Mouse (Mus musculus) limb, embryonic 10.5 days (tissue): ENCODE results near the gene Pde11a. TPM values are rescaled to one million over a fixed set of nuclear protein-coding genes. Genes with fewer than 3 reads are reported as not detected.

Experiments used
- DNase-seq: peaks from one replicate; pipeline ENCODE4 v3.0.0-alpha.2; 2017; ENCODE audit warnings: low spot score
- H3K27ac ChIP-seq: fragments of 300-500 bp; sonication (generic); 2 replicates; pipeline ENCODE4 v1.5.1; 2016; ENCODE audit warnings: mild to moderate bottlenecking
- H3K27me3 ChIP-seq: fragments of 300-500 bp; sonication (generic); 2 replicates; pipeline ENCODE4 v1.6.1; 2016; ENCODE audit warnings: low read depth, mild to moderate bottlenecking; ENCODE audit not compliant: poor library complexity, severe bottlenecking
- H3K36me3 ChIP-seq: fragments of 300-500 bp; sonication (generic); 2 replicates; pipeline ENCODE4 v1.6.1; 2016; ENCODE audit warnings: mild to moderate bottlenecking, moderate library complexity
- H3K4me1 ChIP-seq: fragments of 300-500 bp; sonication (generic); 2 replicates; pipeline ENCODE4 v1.6.1; 2016
- H3K4me3 ChIP-seq: fragments of 300-500 bp; sonication (generic); 2 replicates; pipeline ENCODE4 v1.5.1; 2016; ENCODE audit warnings: mild to moderate bottlenecking, moderate library complexity
- H3K9me3 ChIP-seq: fragments of 300-500 bp; sonication (generic); replicated peaks from 2 replicates; pipeline ENCODE4 v1.6.1; 2016; ENCODE audit warnings: mild to moderate bottlenecking
- whole genome bisulfite sequencing: fragments of 180-500 bp; shearing (Covaris S2); methylation state at CpG from one replicate; pipeline ENCODE4 v1.1.7; 2016; 5-methylcytosine and 5-hydroxymethylcytosine counted together
- polyA plus RNA-seq: library from polyadenylated mRNA; unstranded; fragments of >200 nt; fragmentation: Nextera tagmentation; extraction: Ambion mirVana; gene quantifications from 2 replicates; pipeline ENCODE4 v1.2.1, GENCODE M21; 2016

Gene Pde11a
- polyA plus RNA-seq: 0.11 and 0.25 TPM in 2 replicates

DNA sequence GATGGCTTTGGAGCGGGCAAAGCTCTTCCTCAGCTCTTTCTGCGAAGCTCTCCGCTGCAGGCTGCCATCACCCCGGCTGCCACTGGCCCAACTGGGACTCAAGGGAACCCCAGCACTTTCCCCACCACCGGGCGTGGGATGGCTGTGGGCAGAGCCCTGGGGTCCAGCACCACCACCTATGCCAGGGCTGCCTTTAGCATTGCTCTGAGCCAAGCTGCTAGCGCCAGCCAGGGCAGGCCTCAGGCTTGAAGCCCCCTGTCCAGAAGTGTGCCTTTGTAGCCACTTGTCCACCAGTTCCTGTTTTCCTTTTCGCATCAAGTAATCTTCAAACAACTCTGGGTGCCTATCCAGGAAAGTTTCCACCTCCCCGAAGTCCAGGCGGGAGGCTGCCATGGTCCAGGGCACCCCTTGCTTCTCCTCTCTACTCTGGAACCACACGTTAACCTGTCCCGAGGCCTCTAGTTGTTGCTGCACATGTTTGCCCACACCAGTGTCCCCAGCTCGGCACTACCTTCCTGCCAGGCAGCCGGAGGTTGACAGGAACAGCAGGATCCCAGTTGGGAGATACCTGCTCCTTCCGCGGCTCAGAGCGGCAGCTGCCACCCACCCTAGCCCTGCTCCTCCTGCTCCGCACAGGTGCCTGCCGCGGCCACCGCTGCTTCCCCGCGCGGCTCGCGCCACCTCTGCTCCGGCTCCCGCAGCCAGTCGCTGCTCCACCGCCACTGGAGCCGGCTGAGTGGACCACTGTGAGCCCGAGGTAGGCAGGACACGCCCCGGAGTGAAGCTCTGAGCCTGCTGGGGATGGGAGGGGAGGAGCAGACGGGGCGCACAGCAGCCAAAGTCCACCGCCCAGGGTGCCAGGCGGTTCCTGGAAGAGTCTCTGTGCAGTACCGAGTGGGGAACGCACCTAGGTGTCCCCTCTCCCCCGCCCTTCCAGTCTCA is at the start of gene Pde11a:
Pde11a (minus strand) TSS at position 560 of the 942 bp plus-strand sequence.
- Histone ChIP-seq H3K9me3 (no peaks in the 10 kb centered on the region), H3K4me3 (peak within 1 kb of the TSS; percentile 57), H3K27me3 (peaks cover 38% of the 10 kb centered on the region), H3K4me1 (peaks cover 11% of the 10 kb centered on the region), H3K36me3 (no peaks in the 10 kb centered on the region), H3K27ac (peak within 1 kb of the TSS; percentile 27; the same call in 1 of the 2 replicates)
- DNase-seq: peak; percentile 66
- 16% methylated on average over 40 of the region's 41 CpGs for WGBS

DNA sequence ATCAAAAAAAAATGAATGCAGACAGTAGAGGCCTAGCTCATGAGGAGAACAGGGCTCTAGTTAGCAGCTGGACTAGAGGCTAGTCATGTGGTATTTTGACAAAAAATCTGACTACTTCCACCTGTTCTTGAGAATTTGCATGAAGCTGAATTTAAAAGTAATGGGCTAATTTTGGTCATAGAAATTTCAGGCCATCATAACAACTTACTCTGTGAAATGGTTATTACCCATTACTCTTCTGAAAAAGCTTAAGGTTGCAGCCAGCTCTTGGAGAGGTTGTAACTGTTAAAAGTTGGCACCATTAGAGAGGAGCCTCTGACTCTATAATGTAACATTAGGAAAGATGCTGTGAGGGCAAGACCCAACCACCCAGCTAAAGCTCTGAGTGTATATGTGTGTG is 48.0 kb upstream of the Pde11a start:
- H3K4me3 ChIP-seq: no peak overlapping the region
- H3K27ac ChIP-seq: no peak overlapping the region
- H3K36me3 ChIP-seq: peaks cover 60% of the 10 kb centered on the region
- H3K27me3 ChIP-seq: no peaks in the 10 kb centered on the region
- no peaks in the 10 kb centered on the region for H3K4me1 ChIP-seq
- no peaks in the 10 kb centered on the region for H3K9me3 ChIP-seq
- DNase-seq: no peak

DNA sequence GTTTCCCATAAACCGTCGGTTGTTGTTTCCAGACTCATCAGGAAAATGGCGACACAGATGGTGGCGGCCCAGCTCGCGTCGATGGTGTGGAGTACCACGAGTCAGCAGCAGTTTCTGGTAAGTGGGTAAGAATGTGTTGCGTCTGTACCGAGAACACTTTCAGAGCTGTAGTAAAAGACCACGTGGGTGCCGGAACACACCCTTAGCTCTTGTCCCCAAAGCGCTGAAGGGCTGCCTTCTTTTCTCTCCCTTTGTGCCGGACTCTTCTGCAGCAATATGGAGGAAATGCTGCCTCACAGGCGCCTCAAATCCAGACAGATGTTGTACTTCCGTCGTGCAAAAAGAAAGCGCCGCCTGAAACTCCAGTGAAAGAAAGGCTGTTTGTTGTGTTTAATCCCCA is 40.1 kb upstream of the Pde11a start:
- H3K27ac ChIP-seq: no peak overlapping the region
- H3K9me3 ChIP-seq: no peaks in the 10 kb centered on the region
- whole genome bisulfite sequencing: 95% methylated on average over 19 of the region's 19 CpGs
- no peaks in the 10 kb centered on the region for H3K4me1 ChIP-seq
- H3K4me3 ChIP-seq: no peak overlapping the region
- no peaks in the 10 kb centered on the region for H3K27me3 ChIP-seq
- peaks cover 91% of the 10 kb centered on the region for H3K36me3 ChIP-seq
- DNase-seq: no peak

DNA sequence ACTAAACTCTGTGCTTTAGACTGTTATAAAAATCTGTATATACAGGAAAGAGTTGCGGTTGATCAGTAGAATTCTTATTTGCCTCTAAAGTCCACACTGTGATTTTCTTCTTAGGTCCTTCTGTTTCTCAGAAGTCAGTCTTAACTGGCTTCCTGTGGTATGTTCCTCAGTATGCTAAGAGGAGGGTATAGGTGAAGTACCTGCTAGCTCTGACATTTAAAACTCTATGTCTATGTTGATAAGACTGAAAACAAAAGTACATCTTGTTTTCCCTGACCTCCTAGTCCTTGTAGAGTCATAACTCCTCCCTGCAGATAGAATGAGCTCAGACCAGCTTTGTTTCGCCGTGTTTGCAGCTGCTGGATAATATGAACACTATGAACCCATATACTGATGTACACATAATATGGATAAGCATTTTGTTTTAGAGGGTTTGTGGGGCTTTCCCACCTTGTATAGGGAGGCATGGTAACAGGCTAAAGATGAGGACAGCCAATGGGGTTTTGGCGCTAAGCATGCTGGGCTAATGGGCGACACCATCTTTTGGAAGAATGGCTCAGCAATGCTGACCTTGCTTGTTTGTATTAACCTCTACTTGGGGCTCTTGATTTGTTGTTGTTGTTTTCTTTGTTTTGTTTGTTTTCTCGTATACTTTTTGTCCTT is 36.1 kb upstream of the Pde11a start:
- Histone ChIP-seq H3K27me3 (no peaks in the 10 kb centered on the region), H3K36me3 (peaks cover 74% of the 10 kb centered on the region), H3K4me1 (peaks cover 10% of the 10 kb centered on the region), H3K27ac (no peak overlapping the region), H3K9me3 (no peaks in the 10 kb centered on the region), H3K4me3 (no peak overlapping the region)
- 92% methylated on average over 6 of the region's 6 CpGs for WGBS
- DNase-seq: no peak

DNA sequence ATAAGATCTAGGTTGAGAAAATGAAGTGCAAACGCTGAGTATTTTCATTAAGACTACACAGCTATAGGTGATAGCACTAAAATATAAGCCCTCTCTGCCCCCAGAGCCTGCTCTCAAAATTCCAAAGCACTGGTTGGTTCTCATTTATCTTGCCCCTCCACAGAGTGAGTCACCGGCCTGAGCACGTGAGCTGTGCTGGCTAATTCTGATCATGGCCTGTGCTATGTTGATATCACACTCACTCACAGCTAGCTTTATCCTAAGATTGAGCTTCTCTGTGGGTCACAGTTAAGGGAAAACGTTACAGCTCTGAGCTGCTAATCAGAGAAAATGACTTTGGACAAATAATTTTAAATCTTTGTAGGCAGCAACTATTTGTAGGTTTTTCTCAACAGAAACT is 33.7 kb upstream of the Pde11a start:
- Histone ChIP-seq H3K36me3 (peaks cover 50% of the 10 kb centered on the region), H3K9me3 (no peaks in the 10 kb centered on the region), H3K4me1 (peaks cover 10% of the 10 kb centered on the region), H3K4me3 (no peak overlapping the region), H3K27ac (no peak overlapping the region), H3K27me3 (no peaks in the 10 kb centered on the region)
- 87% methylated on average over 4 of the region's 4 CpGs for WGBS
- no peak for DNase-seq

DNA sequence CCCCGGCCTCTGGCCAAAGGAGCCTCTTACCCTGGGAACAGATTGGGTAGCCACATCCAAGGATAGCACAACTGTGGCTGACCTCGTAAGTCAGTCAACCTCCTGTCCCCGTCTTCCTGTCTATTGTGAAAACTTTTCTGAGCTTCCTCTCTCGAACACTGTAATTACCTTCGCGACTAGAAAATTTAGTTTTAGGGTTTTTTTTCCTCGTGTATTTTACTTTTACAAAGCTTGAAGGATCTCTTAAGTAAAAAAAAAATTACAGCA is 32.0 kb upstream of the Pde11a start:
- Histone ChIP-seq H3K36me3 (peaks cover 37% of the 10 kb centered on the region), H3K27ac (peak overlapping the region; percentile 88), H3K27me3 (no peaks in the 10 kb centered on the region), H3K4me3 (peak overlapping the region; percentile 97), H3K9me3 (no peaks in the 10 kb centered on the region), H3K4me1 (peaks cover 10% of the 10 kb centered on the region)
- WGBS: 6% methylated on average over 7 of the region's 7 CpGs
- DNase-seq: no peak

DNA sequence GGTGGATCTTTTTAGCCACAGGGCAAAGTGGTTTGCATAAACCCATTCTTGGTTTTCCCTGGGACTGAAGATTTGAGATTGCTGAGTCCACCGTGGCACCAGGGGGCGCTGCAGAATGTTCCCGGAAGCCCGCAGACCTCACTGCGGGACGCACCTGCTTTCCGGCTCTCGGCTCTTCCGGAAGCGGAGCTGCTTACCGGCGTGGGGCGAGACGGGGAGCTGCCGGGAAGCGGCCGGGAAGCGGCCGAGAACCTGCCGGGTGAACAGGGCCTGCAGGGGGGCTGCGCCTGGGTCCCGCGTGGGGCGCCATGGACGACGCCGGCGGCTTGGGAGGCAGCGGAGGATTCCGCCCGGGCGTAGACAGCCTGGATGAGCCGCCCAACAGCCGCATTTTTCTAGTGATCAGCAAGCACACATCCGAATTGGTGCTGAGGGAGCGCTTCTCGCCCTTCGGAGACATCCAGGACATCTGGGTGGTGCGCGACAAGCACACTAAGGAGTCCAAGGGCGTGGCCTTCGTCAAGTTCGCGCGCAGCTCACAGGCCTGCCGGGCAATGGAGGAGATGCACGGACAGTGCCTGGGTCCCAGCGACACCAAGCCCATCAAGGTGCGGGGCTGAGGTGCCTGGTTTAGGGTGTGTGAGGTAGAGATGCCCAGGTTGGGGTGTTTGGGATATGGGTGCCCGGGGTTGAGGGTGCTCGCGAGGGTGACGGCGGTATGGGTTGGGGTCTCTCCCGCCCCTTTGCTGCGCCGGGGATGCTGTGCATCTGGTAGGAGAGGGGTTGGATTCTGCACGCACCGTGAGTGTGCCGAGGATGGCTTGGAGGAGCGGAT is 31.5 kb upstream of the Pde11a start, which contains the start of gene Rbm45:
Rbm45 (plus strand) TSS at position 164 of the 835 bp plus-strand sequence.
- peak; percentile 91 for DNase-seq
- peaks cover 31% of the 10 kb centered on the region for H3K36me3 ChIP-seq
- WGBS: under 1% methylated on average over 61 of the region's 61 CpGs
- H3K27me3 ChIP-seq: no peaks in the 10 kb centered on the region
- H3K4me3 ChIP-seq: peak within 1 kb of the TSS; percentile 97
- H3K4me1 ChIP-seq: peaks cover 10% of the 10 kb centered on the region
- H3K9me3 ChIP-seq: no peaks in the 10 kb centered on the region
- H3K27ac ChIP-seq: peak within 1 kb of the TSS; percentile 88

DNA sequence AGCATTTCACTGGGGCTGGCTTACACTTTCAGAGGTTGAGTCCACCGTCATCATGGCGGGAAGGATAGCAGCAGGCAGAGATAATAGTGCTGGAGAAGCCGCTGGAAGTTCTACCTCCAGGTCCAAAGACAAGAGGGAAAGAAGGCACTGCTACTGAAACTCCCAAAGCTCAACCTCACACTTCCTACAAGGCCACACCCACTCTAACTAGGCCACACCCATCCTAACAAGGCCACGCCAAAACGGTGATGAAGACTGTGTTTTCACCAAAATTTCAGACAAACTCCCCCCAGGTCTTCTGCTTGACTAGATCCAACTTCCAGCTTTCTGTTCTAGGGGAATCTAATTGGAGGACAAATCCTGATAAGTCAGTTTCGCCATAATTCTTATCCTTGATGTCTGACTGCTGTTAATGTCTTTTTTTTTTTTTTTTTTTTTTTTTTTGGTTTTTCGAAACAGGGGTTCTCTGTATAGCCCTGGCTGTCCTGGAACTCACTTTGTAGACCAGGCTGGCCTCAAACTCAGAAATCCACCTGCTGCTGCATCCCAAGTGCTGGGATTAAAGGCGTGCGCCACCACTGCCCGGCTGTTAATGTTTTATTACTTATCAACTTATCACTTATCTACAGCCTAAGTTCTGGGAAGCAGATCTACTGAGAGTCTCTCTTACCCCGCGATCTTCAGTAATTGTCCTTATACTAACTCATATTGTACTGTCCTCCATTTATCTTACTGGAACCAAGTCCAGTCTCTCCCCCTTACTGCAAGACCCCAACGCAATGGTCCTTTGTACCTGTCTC is 30.5 kb upstream of the Pde11a start:
- no peak for DNase-seq
- Histone ChIP-seq H3K4me3 (no peak overlapping the region), H3K36me3 (peaks cover 24% of the 10 kb centered on the region), H3K4me1 (peaks cover 10% of the 10 kb centered on the region), H3K27ac (no peak overlapping the region), H3K9me3 (no peaks in the 10 kb centered on the region), H3K27me3 (no peaks in the 10 kb centered on the region)
- 76% methylated on average over 13 of the region's 13 CpGs for WGBS

DNA sequence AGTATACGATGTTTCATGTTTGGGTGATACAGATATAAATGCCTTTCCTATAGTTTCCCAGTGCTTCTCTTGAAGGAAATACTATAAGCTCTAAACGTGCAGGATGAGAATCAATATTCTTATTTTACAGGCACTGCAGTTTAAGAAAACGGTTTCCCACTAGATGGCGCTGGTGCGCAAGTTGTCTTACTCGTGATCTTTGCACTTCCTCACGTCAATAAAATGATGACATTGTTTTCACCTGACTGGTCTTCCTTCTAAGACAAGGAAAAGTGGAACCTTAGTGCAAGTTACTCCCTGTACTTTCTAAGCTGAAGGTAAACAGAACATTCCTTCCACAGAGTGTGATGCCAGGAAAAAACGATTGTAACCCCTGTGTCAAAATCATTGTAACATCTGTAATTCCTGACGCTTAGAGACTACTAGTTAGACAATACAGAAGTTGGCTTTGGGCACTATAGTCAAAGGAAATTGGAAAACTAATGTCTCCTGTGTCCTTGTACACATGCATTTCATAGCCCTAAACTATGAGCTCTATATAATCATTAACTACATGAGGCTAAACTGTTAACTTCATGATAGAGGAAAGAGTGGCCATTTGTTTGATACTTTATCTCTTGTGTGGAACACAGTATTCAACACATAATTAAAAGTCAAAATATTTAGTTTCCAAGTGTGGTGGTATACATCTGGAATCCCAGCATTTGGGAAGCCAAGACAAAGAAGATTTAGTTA is 28.8 kb upstream of the Pde11a start:
- Histone ChIP-seq H3K4me3 (no peak overlapping the region), H3K27ac (no peak overlapping the region), H3K9me3 (no peaks in the 10 kb centered on the region), H3K4me1 (peaks cover 10% of the 10 kb centered on the region), H3K36me3 (peaks cover 8% of the 10 kb centered on the region), H3K27me3 (no peaks in the 10 kb centered on the region)
- DNase-seq: peak; percentile 81
- 22% methylated on average over 9 of the region's 9 CpGs for WGBS

DNA sequence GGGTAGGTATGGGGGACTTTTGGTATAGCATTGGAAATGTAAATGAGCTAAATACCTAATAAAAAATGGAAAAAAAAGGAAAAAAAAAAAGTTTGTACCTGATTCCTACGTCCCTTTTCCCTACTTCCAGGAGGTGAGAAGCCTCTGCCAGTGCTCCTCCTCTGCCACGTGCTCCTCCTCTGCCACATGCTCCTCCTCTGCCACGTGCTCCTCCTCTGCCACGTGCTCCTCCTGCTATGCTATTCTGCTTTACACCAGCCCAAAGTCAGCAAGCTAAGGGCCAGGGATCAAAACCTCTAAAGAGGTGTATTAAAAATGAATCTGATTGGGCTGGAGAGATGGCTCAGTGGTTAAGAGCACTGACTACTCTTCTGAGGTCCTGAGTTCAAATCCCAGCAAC is 27.2 kb upstream of the Pde11a start:
- no peak overlapping the region for H3K27ac ChIP-seq
- H3K27me3 ChIP-seq: no peaks in the 10 kb centered on the region
- 70% methylated on average over 4 of the region's 4 CpGs for WGBS

DNA sequence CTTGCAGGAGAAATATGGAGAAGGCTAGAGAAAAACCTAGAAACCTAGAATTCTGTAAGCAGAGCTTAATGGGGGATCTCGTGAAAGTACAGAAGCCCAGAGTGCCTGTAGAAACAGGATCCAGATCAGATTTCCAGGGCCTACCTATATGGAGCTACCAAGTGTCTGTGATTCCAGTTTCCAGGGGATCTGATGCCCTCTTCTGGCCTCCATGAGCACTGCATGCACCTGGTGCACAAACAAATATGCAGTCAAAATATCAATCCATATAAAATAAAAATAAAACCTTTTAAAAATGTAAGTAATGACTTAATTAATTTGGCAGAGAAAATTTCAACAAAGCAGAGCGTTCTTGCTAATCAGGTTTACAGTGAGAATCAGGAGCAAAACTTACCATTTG is 23.5 kb upstream of the Pde11a start:
- Histone ChIP-seq H3K36me3 (no peaks in the 10 kb centered on the region), H3K27ac (no peak overlapping the region), H3K27me3 (no peaks in the 10 kb centered on the region), H3K4me3 (no peak overlapping the region), H3K9me3 (no peaks in the 10 kb centered on the region), H3K4me1 (no peaks in the 10 kb centered on the region)
- peak; percentile 52 for DNase-seq
- WGBS: 42% methylated on average over 2 of the region's 2 CpGs

More for the DNA sequence above, 27.2 kb upstream of the Pde11a start:
- Histone ChIP-seq H3K36me3 (no peaks in the 10 kb centered on the region), H3K4me3 (no peak overlapping the region), H3K4me1 (peaks cover 5% of the 10 kb centered on the region), H3K9me3 (no peaks in the 10 kb centered on the region)
- no peak for DNase-seq

DNA sequence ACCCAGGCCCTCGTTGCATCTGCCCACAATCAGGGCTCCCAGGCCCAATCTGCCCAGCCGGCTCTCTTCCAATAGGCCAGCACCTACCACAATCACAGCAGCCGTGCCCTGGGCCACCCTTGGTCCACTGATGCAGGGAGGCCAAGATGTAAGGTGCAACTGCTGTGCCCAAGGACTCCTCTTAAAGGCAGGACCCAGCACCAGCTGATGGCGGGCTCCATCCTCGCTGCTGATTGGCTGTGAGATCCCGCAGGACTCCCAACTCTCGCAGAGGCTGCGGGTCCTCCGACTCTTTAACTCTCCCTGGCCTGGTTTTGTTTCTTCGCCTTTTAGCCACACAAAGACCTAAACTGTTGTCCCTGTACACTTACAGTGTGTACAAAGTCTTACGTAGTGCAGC is 21.7 kb upstream of the Pde11a start, which contains the start of gene Cyct:
Cyct (minus strand) TSS at position 225 of the 400 bp plus-strand sequence.
- DNase-seq: no peak
- H3K36me3 ChIP-seq: no peaks in the 10 kb centered on the region
- no peak within 1 kb of the TSS for H3K27ac ChIP-seq
- no peaks in the 10 kb centered on the region for H3K27me3 ChIP-seq
- no peak within 1 kb of the TSS for H3K4me3 ChIP-seq
- no peaks in the 10 kb centered on the region for H3K4me1 ChIP-seq
- H3K9me3 ChIP-seq: no peaks in the 10 kb centered on the region
- WGBS: 89% methylated on average over 11 of the region's 11 CpGs
